Mouse (Mus musculus) myocyte (in vitro differentiated cells): ENCODE results near the gene Itsn1. TPM values are rescaled to one million over a fixed set of nuclear protein-coding genes. Genes with fewer than 3 reads are reported as not detected.

Source experiments
- H3K27me3 ChIP-seq: one replicate; pipeline ENCODE4 v1.6.1; 2011; ENCODE audit not compliant: control insufficient read depth, insufficient read depth, insufficient read length
- H3K36me3 ChIP-seq: one replicate; pipeline ENCODE4 v1.6.1; 2011; ENCODE audit not compliant: control insufficient read depth, insufficient read depth
- H3K4me2 ChIP-seq: one replicate; pipeline ENCODE4 v1.6.1; 2011; ENCODE audit warnings: low read depth, control low read depth
- H3K4me3 ChIP-seq: one replicate; pipeline ENCODE4 v1.5.1; 2011; ENCODE audit warnings: mild to moderate bottlenecking, control low read depth, moderate library complexity
- H3K79me2 ChIP-seq: one replicate; pipeline ENCODE4 v1.6.1; 2011; ENCODE audit not compliant: control insufficient read depth, insufficient read depth
- H3ac ChIP-seq: one replicate; pipeline ENCODE4 v1.6.1; 2011; ENCODE audit not compliant: control insufficient read depth, insufficient read length
- CEBPB ChIP-seq: IDR thresholded peaks from 2 replicates; pipeline ENCODE4 v1.6.1; 2011; ENCODE audit warnings: mild to moderate bottlenecking, moderate library complexity; ENCODE audit not compliant: poor library complexity, insufficient read depth, severe bottlenecking
- E2F4 ChIP-seq: IDR thresholded peaks from one replicate; pipeline ENCODE4 v1.6.1; 2011; ENCODE audit warnings: mild to moderate bottlenecking, control low read depth, moderate library complexity; ENCODE audit not compliant: insufficient read depth
- MAX ChIP-seq: IDR thresholded peaks from one replicate; pipeline ENCODE4 v1.6.1; 2011; ENCODE audit warnings: low read depth, mild to moderate bottlenecking, control low read depth
- MYOD1 ChIP-seq, 3 experiments: IDR thresholded peaks; one replicate each; pipeline ENCODE4 v1.6.1; 2011; ENCODE audit warnings: control low read depth in 2 of 3, low read depth in 2 of 3, mild to moderate bottlenecking in 2 of 3, moderate library complexity in 1 of 3; ENCODE audit not compliant: insufficient read length in 2 of 3, control insufficient read depth in 1 of 3
- MYOG ChIP-seq, 3 experiments: IDR thresholded peaks; one replicate each; pipeline ENCODE4 v1.6.1; 2011; ENCODE audit warnings: control low read depth in 2 of 3, low read depth in 2 of 3, mild to moderate bottlenecking in 2 of 3; ENCODE audit not compliant: insufficient read length in 2 of 3, control insufficient read depth in 1 of 3, insufficient read depth in 1 of 3
- POLR2A ChIP-seq: IDR thresholded peaks from one replicate; pipeline ENCODE4 v1.6.1; 2011; ENCODE audit warnings: low read depth, mild to moderate bottlenecking, control low read depth, moderate library complexity; ENCODE audit not compliant: insufficient read length
- POLR2AphosphoS2 ChIP-seq: IDR thresholded peaks from one replicate; pipeline ENCODE4 v1.6.1; 2011; ENCODE audit warnings: low read depth, control low read depth; ENCODE audit not compliant: insufficient read length
- REST ChIP-seq: IDR thresholded peaks from one replicate; pipeline ENCODE4 v1.6.1; 2011; ENCODE audit warnings: mild to moderate bottlenecking, control low read depth, moderate library complexity; ENCODE audit not compliant: insufficient read depth, insufficient read length
- SRF ChIP-seq: IDR thresholded peaks from one replicate; pipeline ENCODE4 v1.6.1; 2011; ENCODE audit warnings: low read depth; ENCODE audit not compliant: control insufficient read depth, insufficient read length
- TCF12 ChIP-seq: IDR thresholded peaks from one replicate; pipeline ENCODE4 v1.6.1; 2011; ENCODE audit warnings: mild to moderate bottlenecking, control low read depth; ENCODE audit not compliant: poor library complexity, insufficient read depth, severe bottlenecking
- TCF3 ChIP-seq: IDR thresholded peaks from one replicate; pipeline ENCODE4 v1.6.1; 2011; ENCODE audit warnings: low read depth, control low read depth; ENCODE audit not compliant: insufficient read length
- USF1 ChIP-seq: IDR thresholded peaks from one replicate; pipeline ENCODE4 v1.6.1; 2011; ENCODE audit warnings: low read depth, mild to moderate bottlenecking, control low read depth, moderate library complexity
- polyA plus RNA-seq: library from polyadenylated mRNA; unstranded; fragments of >200 nt; fragmentation: generic; extraction: Trizol; gene quantifications from one replicate; pipeline ENCODE4 v1.2.1, GENCODE M21; 2012; ENCODE audit warnings: missing spikeins

Itsn1 gene
- polyA plus RNA-seq, 1 experiment = 27.5 TPM

- peak overlapping the region; percentile 72 for H3K4me2 ChIP-seq
- peaks cover 75% of the 10 kb centered on the region for H3K79me2 ChIP-seq
- peak overlapping the region; percentile 74 for H3K4me3 ChIP-seq
- peak overlapping the region; percentile 92 for H3ac ChIP-seq
- TF ChIP-seq CEBPB (no peak), TCF12 (no peak), REST (no peak), E2F4 (no peak), POLR2A (no peak), SRF (no peak), MAX (no peak), MYOG (IDR thresholded peaks at IDR 0.05; ENCODE audit: control insufficient read depth in 1 of 3, insufficient read depth in 1 of 3, insufficient read length in 2 of 3, low read depth in 2 of 3) (no peak), TCF3 (no peak), MYOD1 (IDR thresholded peaks at IDR 0.05; ENCODE audit: control insufficient read depth in 1 of 3, insufficient read length in 2 of 3, low read depth in 2 of 3) (no peak), POLR2AphosphoS2 (no peak), USF1 (no peak)
- H3K27me3 ChIP-seq = no peaks in the 10 kb centered on the region
- H3K36me3 ChIP-seq = no peaks in the 10 kb centered on the region
Measured at GRCm38 (mm10) chr16:91729821-91730441, 850 bp downstream of the Itsn1 start.

DNA sequence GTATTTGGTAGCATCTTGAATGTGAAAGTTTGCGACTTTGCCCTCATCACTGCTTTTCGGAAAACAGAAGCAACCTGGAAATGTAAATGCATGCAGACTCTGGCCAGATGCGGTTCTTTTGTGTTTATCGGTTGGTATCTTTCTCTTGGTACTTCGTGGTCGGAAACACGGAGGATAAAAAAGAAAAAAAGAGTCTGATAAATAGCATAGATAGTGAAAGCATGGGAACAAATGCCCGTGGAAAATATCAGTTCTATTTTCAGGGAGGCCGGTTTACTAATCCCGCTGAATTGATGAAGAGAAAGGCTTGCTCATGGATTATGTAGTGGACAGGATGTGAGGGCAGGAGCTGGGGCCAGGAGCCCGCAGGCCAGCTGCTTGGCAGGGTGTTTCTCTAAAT is 1.4 kb downstream of the Itsn1 start:
- H3K36me3 ChIP-seq = no peaks in the 10 kb centered on the region
- peaks cover 76% of the 10 kb centered on the region for H3K79me2 ChIP-seq
- TF ChIP-seq TCF12 (no peak), MYOD1 (IDR thresholded peaks at IDR 0.05; ENCODE audit: control insufficient read depth in 1 of 3, insufficient read length in 2 of 3, low read depth in 2 of 3) (no peak), CEBPB (no peak), USF1 (no peak), POLR2AphosphoS2 (no peak), SRF (no peak), MAX (no peak), REST (no peak), TCF3 (no peak), MYOG (IDR thresholded peaks at IDR 0.05; ENCODE audit: control insufficient read depth in 1 of 3, insufficient read depth in 1 of 3, insufficient read length in 2 of 3, low read depth in 2 of 3) (no peak), E2F4 (no peak), POLR2A (no peak)
- H3K4me3 ChIP-seq = peak overlapping the region; percentile 74
- H3ac ChIP-seq = peak overlapping the region; percentile 92
- no peaks in the 10 kb centered on the region for H3K27me3 ChIP-seq
- H3K4me2 ChIP-seq = peak overlapping the region; percentile 72

- peaks cover 78% of the 10 kb centered on the region for H3K79me2 ChIP-seq
- H3K36me3 ChIP-seq = no peaks in the 10 kb centered on the region
- TF ChIP-seq CEBPB (no peak), SRF (no peak), MAX (no peak)
- no peak overlapping the region for H3K4me3 ChIP-seq
- H3K27me3 ChIP-seq = no peaks in the 10 kb centered on the region
- H3ac ChIP-seq = no peak overlapping the region
- no peak overlapping the region for H3K4me2 ChIP-seq
Measured at GRCm38 (mm10) chr16:91732816-91733215, 3.7 kb downstream of the Itsn1 start.

- H3K79me2 ChIP-seq = peaks cover 96% of the 10 kb centered on the region
- H3K4me2 ChIP-seq = no peak overlapping the region
- no peak overlapping the region for H3ac ChIP-seq
- H3K27me3 ChIP-seq = no peaks in the 10 kb centered on the region
- no peak overlapping the region for H3K4me3 ChIP-seq
- H3K36me3 ChIP-seq = no peaks in the 10 kb centered on the region
- TF ChIP-seq TCF12 (no peak), USF1 (no peak), SRF (no peak)
Measured at GRCm38 (mm10) chr16:91734771-91735170, 5.7 kb downstream of the Itsn1 start.

GRCm38 (mm10) chr16:91736046-91736816 is 7.2 kb downstream of the Itsn1 start:
- TF ChIP-seq MYOD1 (IDR thresholded peaks at IDR 0.05; ENCODE audit: control insufficient read depth in 1 of 3, insufficient read length in 2 of 3, low read depth in 2 of 3) = no peak
- no peak for TF ChIP-seq CEBPB
- no peak for TF ChIP-seq TCF3
- no peak for TF ChIP-seq MAX
- no peak for TF ChIP-seq E2F4
- TF ChIP-seq REST = no peak
- TF ChIP-seq TCF12 = no peak
- no peak for TF ChIP-seq MYOG (IDR thresholded peaks at IDR 0.05; ENCODE audit: control insufficient read depth in 1 of 3, insufficient read depth in 1 of 3, insufficient read length in 2 of 3, low read depth in 2 of 3)
- TF ChIP-seq SRF = no peak
- TF ChIP-seq POLR2AphosphoS2 = no peak
- Histone ChIP-seq H3K79me2 (peaks cover 99% of the 10 kb centered on the region), H3ac (no peak overlapping the region), H3K4me2 (no peak overlapping the region), H3K36me3 (no peaks in the 10 kb centered on the region), H3K4me3 (no peak overlapping the region), H3K27me3 (no peaks in the 10 kb centered on the region)
